Mouse (Mus musculus) cerebellum, postnatal 25 days (tissue): ENCODE measurements at regions not wholly inside any gene's neighbourhood (a gene's known extent, or its start where the extent isn't known, plus 50 kb on each side); places are given as distances from the start of the nearest gene placed in this dataset.

ENCODE experiments used
- DNase-seq, 2 experiments: peaks; one replicate each; pipeline ENCODE4 v3.0.0; 2021; ENCODE audit warnings: mixed read lengths in 2 of 2

- DNase-seq: no peak
Observed at GRCm38 (mm10) chr1:90289732-90290215, 86.0 kb downstream of the Ackr3 start.

- DNase-seq: no peak
Observed at GRCm38 (mm10) chr1:90290428-90291197, 86.8 kb downstream of the Ackr3 start.

- no peak for DNase-seq
Observed at GRCm38 (mm10) chr1:90291256-90291655, 87.5 kb downstream of the Ackr3 start.

- no peak for DNase-seq
Observed at GRCm38 (mm10) chr1:90297751-90298150, 94.0 kb downstream of the Ackr3 start.

- no peak for DNase-seq
Observed at GRCm38 (mm10) chr1:90300229-90300628, 96.4 kb downstream of the Ackr3 start.

- DNase-seq: no peak
Observed at GRCm38 (mm10) chr1:90304331-90304730, 100.6 kb downstream of the Ackr3 start.

- DNase-seq: no peak
Observed at GRCm38 (mm10) chr1:90311016-90311415, 107.2 kb downstream of the Ackr3 start.

GRCm38 (mm10) chr1:90311649-90312442, 108.1 kb downstream of the Ackr3 start:
- DNase-seq: no peak

GRCm38 (mm10) chr1:90313750-90314359, 110.1 kb downstream of the Ackr3 start:
- no peak for DNase-seq

GRCm38 (mm10) chr1:90317902-90318301, 114.1 kb downstream of the Ackr3 start:
- no peak for DNase-seq

- DNase-seq: no peak
Observed at GRCm38 (mm10) chr1:90318502-90318901, 114.7 kb downstream of the Ackr3 start.

GRCm38 (mm10) chr1:90320518-90320917, 116.7 kb downstream of the Ackr3 start:
- DNase-seq: no peak

- no peak for DNase-seq
Observed at GRCm38 (mm10) chr1:90321501-90321900, 117.7 kb downstream of the Ackr3 start.

- no peak for DNase-seq
Observed at GRCm38 (mm10) chr1:90327237-90327636, 123.5 kb downstream of the Ackr3 start.

GRCm38 (mm10) chr1:90332531-90332930, 128.8 kb downstream of the Ackr3 start:
- no peak for DNase-seq

- DNase-seq: no peak
Observed at GRCm38 (mm10) chr1:90333676-90334430, 130.1 kb downstream of the Ackr3 start.

- peak in 1 of 2 experiments; percentile 41 for DNase-seq
Observed at GRCm38 (mm10) chr1:90335001-90335747, 131.4 kb downstream of the Ackr3 start.

GRCm38 (mm10) chr1:90337876-90338316, 134.1 kb downstream of the Ackr3 start:
- no peak for DNase-seq

- DNase-seq: no peak
Observed at GRCm38 (mm10) chr1:90342346-90342745, 138.6 kb downstream of the Ackr3 start.

GRCm38 (mm10) chr1:90343492-90343891, 139.7 kb downstream of the Ackr3 start:
- DNase-seq: no peak

GRCm38 (mm10) chr1:90347032-90347431, 143.3 kb downstream of the Ackr3 start:
- no peak for DNase-seq

GRCm38 (mm10) chr1:90349611-90350010, 145.8 kb downstream of the Ackr3 start:
- DNase-seq: peak; percentile 73 to 84
